Mouse (Mus musculus) frontal cortex, adult (tissue): Measurements from ENCODE around the gene Radil.

Source experiments
- ATAC-seq: cut with Nextera tagmentation; 2 replicates; pipeline ENCODE4 v1.9.2; 2017; ENCODE audit warnings: mild to moderate bottlenecking, moderate library complexity, mixed read lengths; ENCODE audit not compliant: low TSS enrichment

The Radil gene

DNA sequence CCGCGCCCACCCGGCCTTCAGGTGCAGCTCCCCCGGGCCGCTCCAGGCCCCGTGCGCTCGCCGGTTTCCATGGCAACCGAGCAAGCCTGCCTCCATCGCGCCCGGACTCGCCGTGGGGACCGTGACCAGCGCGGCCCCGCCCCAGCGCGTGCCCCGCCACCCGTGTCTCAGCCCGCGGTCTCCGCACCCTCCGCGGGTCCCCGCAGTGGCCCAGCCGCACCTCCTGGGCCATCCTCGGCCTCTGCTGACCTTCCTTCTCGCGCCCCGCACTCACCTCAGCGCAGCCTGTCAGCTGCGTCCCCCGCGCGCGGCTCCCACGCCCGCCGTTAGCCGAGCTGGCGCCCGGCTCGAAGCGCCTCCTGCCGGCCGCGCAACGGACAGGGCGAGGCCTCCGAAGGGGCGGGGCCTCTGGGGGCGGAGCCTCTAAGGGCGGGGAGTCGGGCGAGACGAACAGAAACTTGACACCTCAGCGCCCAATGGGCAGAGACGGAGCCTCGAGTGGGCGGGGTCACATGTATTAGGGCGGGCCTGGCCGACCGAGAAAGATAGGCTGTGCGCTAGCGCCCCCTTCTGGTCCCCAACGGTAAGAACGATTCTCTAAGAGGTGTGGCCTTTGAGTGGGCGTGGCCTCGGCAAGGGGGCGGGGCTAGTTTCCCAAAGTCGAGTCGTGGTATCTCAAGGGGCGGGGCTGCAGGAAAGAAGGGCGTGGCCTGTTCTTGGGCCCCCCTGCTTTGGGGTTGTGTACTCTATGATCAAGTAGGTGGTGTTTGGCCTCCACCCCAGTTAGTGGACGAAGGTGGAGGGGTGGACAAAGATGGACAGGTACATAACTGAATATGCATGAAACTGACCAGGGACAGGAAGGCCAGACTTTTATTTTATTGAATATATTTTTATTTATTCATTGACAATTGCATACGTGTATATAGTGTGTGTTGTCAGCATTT, at the start of gene Radil:
Gene Radil, minus strand, starts transcription at position 393 of the 947 bp plus-strand sequence.
- peak; percentile 92 for ATAC-seq

DNA sequence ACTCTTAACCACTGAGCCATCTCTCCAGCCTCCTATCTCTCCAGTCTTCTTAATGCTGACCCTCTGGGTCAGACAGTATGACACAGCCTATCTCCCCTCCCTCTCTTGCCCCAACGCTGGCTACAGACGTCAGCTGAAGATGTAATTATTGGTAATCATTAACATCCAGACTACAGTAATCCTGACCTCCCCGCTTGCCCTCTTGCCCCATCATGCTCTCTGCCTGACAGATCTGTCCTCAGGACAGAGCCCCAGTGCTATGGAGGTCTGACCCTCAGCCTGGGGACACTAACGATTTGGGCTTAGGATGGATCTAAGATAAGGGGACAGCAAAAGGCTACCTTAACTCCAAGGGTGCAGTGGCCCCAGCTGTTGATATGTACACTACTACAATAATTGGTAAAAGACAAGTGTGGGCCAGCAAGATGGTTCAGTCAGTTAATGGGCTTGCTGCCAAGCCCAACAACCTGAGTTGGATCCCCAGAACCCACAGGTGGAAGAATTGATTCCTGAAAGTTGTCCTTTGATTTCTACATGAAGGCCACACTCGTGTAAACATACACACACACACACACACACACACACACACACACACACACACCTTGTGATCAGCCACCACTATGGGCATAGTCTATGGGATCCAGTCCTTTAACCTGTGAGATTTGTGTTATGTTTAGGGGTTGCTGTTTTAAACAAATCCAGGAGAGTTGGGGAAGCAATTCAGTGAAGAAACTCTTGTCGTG, 46.9 kb upstream of the Radil start:
- no peak for ATAC-seq

DNA sequence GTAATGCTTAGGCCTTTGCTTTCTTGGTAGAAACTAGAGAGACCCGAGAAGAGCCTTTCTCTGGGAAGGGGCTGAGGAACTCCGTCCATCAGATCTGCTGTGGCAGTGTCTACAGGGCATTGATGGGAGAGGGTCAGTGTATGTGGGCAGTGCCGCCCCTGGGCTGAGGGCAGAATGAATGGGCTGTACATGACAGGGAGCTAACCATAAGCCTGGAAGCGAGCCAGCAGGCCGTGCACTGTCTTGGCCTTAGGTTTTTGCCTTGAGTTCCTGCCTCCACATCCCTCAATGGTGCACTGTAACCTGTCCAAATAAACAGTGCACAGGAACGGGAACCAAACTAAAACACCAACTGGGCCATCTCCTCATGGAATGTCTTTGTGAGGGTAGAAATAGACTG, 45.8 kb upstream of the Radil start:
- ATAC-seq: no peak

DNA sequence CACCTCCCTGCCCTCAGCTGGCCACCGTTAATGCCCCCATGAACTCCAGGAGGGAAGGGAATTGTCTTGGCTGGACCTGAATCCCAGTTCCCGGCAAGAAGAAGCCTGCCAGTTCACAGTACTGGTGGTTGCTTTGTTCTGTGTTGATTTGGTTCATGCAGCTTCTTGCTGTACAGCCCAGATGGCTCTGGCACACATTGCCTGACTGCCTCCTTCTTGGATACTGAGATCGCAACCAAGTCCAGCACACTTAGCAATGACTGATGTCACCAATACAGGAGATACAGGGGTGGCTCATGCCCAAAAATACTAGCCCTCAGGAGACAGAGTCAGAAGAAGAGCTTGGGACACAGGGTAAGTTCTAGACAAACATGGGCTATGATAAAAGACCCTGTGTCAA, 44.8 kb upstream of the Radil start:
- ATAC-seq: peak; percentile 64; the same call in 1 of the 2 replicates

DNA sequence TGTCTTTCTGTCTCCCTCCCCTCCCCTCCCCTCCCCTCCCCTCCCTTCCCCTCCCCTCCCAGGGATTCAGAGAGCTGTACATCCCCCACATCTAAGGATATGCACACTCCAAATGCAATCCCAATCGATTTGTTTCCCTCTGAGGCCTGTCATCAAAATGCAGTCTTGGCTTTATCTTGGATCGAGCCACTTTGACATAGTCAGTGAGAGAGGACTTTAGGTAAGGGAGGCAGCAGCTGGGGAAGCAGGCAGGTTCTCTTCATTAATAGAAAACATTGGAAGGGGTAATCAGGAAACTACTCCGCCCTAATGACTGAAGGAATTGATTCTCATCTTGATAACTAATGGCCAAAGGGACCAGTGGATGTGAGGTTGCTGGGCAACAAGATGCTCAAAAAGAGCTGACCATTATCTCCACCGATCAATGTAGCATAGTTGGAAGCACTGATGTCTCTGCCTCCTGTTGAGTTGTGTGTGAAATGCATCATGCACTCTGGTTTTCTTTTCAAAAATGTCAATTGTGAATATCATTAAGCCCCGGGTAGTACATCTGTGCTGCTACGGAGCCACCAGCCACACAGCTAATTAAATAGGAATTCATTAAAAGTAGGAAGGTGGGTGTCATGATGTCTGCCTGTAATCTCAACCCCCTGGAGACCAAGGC, 40.2 kb upstream of the Radil start:
- ATAC-seq: no peak

DNA sequence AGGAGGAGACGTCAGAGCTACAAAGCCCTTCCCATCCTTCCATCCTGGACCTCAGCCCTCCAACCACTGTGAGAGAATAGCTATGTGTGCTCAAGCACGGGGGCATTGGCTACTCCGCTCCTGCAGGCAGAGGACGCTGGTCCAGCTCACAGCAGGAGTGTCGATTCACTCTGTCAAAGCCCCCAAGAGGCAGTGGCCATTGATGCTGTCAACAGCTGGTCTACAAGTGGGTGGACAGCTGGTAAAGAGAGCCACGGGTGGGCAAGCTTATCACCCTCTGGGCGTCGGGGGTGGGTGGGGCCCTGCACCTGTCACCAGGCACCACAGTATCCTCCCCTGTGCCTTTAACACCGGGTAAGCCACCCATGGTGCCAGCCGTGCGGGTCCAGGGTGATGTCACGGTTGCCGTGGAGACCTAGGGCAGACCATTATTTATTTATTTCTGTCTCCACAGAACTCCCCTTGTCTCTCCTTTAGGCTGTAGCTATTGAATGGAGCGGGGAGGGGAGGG, 32.8 kb upstream of the Radil start:
- peak; percentile 60 for ATAC-seq

DNA sequence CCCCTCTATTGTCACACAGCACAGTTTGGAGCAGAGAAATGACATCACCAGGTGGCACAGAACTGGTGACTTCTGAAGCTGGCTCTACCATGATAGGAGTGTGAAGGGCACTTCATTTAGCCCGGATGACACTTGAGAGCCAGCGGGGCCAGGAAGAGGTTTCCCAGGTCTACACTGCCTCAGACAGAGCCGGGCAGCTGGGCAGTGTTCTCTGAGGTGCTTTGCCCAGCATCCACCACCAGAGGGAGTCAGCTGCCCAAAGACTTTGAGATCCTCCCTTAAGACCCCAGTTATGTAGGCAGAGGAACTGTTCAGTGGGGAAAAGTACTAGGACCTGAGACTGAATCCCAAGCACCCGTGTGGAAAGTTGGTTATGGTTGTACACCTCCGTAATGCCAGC, 30.6 kb upstream of the Radil start:
- peak; percentile 69; the same call in 1 of the 2 replicates for ATAC-seq

DNA sequence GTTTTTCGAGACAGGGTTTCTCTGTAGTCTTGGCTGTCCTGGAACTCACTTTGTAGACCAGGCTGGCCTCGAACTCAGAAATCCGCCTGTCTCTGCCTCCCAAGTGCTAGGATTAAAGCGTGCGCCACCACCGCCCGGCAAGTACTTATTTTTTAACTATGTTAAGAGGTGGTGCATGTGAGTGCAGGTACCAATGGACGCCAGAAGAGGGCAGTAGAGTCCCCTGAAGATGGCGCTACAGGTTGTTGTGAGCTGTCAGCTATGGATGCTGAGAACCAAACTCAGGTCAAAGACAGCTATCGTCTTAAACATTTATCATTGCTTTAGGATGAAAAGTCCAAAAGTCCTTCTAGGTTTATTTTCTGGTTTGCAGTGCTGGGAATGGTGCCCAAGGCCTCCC, 27.3 kb upstream of the Radil start:
- no peak for ATAC-seq

DNA sequence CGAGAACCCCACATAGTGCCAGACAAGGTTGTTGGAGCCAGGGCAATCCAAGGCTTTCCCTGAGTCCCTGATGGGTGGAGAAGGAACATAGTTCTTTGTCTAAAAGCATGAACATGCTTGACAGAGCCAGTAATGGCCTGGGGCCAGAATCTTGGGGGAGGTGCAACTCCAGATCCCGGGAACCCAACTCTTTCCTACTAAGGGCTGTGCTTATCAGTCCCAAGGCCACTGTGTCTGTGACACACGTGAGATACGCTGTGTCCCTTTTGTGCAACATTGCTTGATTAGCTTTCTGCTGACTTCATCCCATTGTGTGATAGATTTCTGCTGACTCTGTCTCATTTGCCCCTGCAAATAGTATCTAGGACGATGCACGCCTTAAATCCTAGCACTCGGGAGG, 25.9 kb upstream of the Radil start:
- ATAC-seq: no peak

DNA sequence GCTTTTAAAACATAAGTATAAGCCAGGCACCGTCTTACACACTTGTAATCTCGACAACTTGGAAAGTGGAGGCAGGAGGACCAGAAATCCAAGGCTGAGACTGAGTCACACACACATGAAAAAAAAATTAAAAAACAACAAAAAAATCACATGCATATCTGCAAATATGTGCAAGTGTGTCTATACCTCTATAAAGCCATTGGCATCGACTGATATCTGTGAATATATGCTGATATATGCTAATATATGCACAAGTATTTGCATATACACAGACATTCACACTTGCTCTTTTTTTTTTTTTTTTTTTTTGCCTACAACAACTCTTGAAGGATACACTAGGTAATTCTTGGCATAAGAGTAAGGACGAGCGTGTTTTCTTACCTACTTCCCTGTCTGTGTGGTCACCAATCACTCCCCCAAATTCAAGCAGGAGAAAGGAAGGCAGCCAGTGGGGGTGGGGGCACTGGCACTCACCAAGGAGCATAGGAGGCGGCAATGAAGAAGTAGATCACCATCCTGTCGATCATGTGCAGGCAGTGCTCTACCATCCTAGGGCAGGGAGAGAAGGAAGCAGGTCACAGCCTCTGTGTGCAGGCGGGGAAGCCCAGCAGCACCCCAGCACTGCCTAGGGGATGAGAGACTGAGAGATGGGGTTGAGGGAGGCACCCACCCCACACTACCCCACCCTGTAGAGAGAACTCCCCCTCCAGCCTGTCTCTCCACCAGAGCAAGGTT, 23.6 kb upstream of the Radil start:
- peak; percentile 44; the same call in 1 of the 2 replicates for ATAC-seq

DNA sequence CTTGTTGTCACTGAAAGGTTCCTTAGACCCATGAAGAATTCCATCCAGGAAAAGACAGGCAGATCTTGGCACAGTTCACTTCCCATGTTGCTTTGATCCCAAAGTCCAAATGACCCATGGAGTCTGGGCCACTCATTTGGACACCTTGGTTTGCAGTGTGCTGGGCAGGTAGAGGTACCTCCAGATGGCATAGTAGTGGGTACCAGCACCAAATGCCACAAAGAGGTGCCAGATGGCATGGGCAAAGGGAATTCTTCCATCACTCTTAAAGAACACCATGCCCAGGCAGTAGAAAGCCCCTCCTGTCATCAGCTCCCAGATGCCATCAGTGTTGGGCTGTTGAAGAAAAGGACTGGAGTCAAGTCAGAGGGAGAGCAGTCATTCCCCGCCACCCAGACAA, 13.7 kb upstream of the Radil start:
- no peak for ATAC-seq

DNA sequence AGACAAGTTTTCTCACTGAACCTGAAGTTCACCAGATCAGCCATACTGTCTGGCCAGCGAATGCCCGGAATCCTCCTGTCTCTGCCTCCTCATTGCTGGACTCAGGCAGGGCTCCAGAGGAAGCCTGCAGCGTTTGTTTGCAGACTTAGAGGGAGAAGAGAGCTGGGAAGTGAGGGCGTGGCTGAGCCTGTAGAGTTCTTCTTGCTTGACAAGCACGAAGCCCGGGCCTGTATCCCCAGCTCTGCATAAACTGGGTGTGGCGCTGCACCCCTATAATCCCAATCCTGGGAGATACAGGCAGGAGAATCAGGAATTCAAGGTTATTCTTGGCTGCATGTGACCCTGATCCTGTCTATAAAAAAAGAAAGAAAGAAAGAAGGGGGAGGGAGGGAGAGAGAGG, 9.4 kb upstream of the Radil start:
- no peak for ATAC-seq

DNA sequence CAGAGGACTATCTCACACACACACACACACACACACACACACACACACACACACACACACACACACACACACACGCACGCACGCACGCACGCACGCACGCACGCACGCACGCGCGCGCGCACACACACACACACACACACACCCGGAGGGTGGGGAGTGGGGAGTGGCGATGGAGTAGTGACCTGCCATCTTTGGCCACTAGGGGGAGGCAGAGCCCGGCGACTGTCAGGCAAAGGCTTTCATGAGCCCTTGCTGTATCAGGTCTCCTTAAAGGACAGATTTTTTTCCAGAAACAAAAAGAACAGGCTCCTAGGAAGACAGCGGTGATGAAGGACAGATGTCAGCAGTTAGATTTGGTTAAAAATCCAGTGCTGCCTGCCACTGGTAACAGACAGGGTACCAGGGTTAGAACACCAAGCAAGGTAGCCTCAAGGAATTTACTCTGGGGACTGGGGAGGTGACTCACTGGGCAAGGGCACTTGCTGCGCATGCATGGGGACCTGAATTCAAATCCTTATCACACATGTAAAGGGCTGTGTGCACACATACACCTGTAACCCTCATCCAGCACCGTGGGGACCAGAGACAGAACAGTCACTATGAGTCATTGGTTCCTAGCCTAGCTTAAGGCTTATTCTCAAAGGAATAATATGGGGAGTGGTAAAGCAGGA, 6.6 kb upstream of the Radil start:
- peak; percentile 90 for ATAC-seq

DNA sequence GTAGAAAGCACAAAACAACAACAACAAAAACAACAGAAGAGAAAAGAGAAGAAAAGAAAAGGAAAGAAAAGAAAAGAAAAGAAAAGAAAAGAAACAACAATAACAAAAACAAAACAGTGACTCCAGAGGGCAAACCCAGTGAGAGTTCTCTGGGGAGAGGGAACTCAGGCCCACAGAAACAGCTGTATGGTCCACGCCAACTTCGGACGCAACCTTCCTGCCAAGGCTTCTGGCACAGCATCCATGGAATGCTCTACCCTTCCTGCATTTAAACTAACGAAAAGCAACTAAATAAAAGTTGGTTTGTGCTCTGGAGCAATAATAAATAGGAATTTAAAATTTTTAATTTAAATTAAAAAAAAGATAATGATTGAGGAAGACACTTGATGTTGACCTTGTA, 5.8 kb upstream of the Radil start:
- ATAC-seq: no peak

DNA sequence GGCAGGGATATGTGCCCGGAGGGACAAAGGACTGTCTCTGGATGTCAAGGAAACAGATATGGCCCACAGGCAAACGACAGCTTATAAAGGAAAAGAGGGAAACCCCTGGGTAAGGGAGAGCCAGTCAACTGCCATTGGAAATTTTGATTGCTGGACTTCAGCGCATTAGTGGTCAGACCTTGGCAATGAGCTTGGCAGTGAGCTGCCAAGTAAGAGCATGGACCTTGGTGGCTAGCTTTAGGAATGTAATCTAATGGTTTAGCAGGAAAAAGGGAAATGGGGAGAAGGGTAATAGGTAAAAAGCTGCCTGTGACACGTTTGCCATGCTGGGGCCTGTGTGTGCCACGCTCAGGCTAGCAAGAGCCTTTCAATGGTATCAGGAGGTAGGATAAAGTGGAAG, 5.0 kb upstream of the Radil start:
- ATAC-seq: no peak

DNA sequence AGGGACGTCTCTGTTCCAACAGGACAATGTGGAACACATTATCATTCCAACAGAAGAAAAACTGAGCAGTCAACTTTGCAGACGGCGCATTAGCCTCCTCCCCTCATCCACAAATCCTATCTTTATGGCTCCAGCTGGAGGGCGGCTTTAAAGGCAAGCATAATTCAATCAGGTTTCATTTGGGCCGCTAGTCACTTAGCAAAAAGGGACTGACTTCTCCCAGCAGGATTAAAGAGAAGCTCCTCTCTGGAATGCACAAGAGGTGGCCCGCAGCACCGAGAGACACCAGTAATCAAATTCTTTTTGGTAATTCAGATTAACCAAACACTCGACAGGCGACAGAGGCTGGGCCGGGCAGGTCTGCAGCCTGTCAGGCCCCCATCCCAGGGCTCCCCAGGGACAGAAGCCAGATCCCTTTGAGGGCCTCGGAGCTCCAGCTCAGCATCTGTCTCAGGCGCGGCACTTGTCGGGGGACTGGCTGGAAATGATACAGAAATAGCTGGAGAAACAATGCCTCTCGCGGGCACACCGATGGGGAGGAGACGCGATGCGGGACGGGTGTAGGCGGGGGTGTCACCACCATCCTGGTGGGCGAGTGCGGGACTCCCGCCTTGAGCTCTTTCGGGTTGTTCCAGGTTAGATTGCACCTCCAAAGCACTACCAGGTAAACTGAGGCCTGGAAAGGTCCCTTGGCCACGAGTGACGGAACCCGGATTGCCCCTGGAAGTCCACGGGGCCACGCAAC, 765 bp downstream of the Radil start:
- ATAC-seq: peak; percentile 20; the same call in 1 of the 2 replicates

DNA sequence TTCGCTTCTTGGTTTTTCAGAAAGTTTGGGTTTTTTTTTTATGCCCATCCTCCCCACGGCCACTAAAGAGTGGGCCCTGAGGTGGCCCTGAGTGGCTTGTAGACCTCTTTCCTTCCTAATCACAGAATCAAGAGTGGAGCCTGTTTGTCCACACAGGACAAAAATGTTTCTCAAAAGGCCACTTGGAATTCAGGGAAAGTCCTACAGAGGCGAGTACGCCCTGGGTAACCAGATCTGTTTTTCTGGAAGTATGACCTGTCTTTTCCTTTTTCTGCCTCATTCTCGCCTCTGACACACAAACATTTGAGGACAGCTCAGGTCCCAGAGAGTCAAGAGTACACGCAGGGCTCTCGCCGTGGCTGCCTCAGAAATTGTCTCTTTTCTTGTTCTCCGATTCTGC, 1.5 kb downstream of the Radil start:
- no peak for ATAC-seq

DNA sequence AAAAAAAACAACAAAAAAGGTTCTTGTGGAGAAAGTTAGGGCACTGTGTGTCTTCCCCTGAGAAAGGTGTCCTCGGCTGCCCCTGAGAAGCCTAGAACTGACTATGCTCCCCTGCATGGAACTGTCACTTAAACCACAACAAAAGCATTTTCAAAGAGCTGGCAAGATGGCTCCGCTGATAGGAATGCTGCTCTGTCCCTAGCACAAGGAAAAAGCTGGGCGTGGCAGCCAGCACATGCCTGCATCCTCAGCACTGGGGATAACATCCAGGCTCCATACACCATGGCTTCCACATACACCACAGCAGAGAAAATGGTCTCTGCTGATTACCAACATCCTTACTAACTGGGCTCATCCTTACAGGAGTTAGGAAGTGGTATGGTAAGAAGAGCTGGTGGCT, 3.8 kb downstream of the Radil start:
- no peak for ATAC-seq

DNA sequence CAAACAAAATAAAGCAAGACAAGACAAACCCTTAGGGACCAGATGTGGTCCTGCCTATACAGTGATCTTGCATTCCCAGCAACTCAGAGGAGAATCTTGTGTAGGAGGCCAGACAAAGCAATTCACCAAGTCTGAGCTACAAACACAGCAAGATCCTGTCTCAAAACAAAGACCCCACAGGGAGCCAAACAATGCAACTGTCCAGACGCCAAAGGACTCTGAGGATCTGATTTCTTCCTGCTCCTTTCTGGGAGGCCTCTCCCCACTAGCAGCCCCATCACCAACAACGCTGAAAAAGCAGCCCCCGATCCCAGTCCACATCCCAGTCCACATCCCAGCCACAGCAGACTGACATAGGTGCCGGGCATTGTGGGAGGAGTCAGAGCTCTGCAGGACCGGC, 4.6 kb downstream of the Radil start:
- ATAC-seq: no peak
